Mouse (Mus musculus): ENCODE measurements around the gene Prkca. TPM values are rescaled to one million over a fixed set of nuclear protein-coding genes. Genes with fewer than 3 reads are reported as not detected.

Gene Prkca
- polyA plus RNA-seq, 1 experiment: 2.2 TPM

DNA sequence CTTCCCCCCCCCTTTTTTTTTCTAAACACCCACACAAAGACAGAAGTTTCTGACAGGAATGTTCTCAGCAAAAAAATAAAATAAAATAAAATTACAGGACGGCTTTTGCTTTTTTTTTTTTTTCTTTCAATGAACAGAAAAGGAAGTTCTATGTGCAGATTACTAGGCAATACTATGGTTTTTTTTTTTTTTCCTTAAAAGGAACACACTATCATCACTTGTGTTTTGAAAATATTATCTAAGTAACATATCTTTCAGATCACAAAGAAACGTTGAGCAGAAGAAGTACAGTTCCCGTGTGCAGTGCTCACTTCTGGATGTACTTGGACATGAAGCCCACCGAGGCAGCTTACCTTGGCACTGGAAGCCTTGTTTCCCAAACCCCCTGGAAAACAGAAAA is 3.4 kb downstream of the Prkca start:
- Histone ChIP-seq H3K27me3 (ENCODE audit: control insufficient read depth, insufficient read depth, low read length) (no peaks in the 10 kb centered on the region), H3K27ac (ENCODE audit: control insufficient read depth, insufficient read depth, low read depth, low read length) (no peak overlapping the region), H3K4me3 (ENCODE audit: control insufficient read depth, low read depth, low read length) (no peak overlapping the region), H3K36me3 (ENCODE audit: control insufficient read depth, insufficient read depth, low read length) (no peaks in the 10 kb centered on the region), H3K4me1 (ENCODE audit: control insufficient read depth, insufficient read depth, low read length) (peaks cover 14% of the 10 kb centered on the region)
- TF ChIP-seq CTCF (IDR thresholded peaks at IDR 0.05; ENCODE audit: control insufficient read depth, insufficient read depth, insufficient replicate concordance, low read depth, low read length): no peak

DNA sequence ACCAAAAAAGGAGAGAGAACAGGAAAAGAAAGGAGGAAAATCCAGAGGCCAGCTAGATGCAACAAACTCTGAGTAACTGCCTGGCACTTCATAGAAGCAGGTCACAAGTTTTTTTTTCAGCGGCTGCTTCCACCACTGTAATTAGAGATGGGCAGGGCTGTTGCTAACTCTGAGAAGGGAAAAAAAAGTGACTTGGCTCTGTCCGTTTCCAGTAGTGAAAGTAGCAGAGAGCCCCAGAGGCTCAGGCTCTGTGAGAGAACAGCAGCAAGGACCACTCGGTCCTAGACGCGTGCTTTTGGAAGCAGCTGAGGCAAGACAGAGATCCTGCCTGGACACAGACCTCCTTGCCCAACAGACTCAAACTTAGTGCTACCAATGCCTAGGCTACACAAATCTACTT is 7.3 kb downstream of the Prkca start:
- no peak overlapping the region for H3K4me3 ChIP-seq (ENCODE audit: control insufficient read depth, low read depth, low read length)
- no peaks in the 10 kb centered on the region for H3K4me1 ChIP-seq (ENCODE audit: control insufficient read depth, insufficient read depth, low read length)
- no peak overlapping the region for H3K27ac ChIP-seq (ENCODE audit: control insufficient read depth, insufficient read depth, low read depth, low read length)
- H3K27me3 ChIP-seq (ENCODE audit: control insufficient read depth, insufficient read depth, low read length): no peaks in the 10 kb centered on the region
- TF ChIP-seq POLR2A (IDR thresholded peaks at IDR 0.05; ENCODE audit: control insufficient read depth, low read depth, low read length) (no peak), CTCF (IDR thresholded peaks at IDR 0.05; ENCODE audit: control insufficient read depth, insufficient read depth, insufficient replicate concordance, low read depth, low read length) (no peak)
- H3K36me3 ChIP-seq (ENCODE audit: control insufficient read depth, insufficient read depth, low read length): no peaks in the 10 kb centered on the region

DNA sequence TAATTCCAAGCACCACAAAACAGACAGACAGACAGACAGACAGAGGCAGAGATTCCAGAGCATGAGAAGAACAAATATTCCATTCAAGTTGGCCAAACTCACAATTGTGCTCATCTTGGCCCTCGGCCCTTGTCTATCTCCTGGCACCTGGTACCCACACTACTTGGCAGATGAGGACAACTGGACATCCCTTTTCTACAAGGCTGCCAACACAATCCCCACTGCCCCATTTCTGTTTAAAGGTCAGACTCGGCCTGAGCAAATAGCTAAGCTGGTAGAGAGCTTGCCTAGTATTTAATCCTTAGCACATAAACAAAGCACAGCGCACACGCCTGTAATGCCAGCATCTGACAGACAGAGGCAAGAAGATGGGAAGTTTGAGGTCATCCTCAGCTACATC is 8.2 kb downstream of the Prkca start:
- Histone ChIP-seq H3K27me3 (ENCODE audit: control insufficient read depth, insufficient read depth, low read length) (no peaks in the 10 kb centered on the region), H3K27ac (ENCODE audit: control insufficient read depth, insufficient read depth, low read depth, low read length) (no peak overlapping the region), H3K4me3 (ENCODE audit: control insufficient read depth, low read depth, low read length) (no peak overlapping the region), H3K36me3 (ENCODE audit: control insufficient read depth, insufficient read depth, low read length) (no peaks in the 10 kb centered on the region), H3K4me1 (ENCODE audit: control insufficient read depth, insufficient read depth, low read length) (no peaks in the 10 kb centered on the region)
- TF ChIP-seq POLR2A (IDR thresholded peaks at IDR 0.05; ENCODE audit: control insufficient read depth, low read depth, low read length): no peak
- TF ChIP-seq CTCF (IDR thresholded peaks at IDR 0.05; ENCODE audit: control insufficient read depth, insufficient read depth, insufficient replicate concordance, low read depth, low read length): no peak

DNA sequence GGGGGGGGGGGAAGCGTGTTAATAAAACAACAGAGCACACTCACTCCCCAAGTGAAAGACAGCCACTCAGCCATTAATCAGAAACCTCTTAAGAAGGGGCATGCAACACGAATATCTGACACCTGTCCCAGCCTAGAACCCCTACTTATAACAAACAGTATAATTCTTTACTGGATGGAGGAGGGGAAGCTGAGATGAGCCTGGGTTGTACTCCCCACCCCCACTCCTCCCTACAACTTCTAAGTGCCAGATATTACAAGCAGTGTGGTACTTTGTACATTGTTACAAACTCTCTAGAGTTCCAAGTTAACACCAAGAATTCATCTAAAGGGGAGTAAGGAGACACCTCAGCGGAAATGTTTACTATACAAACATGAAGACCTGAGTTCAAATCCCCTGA is 9.1 kb downstream of the Prkca start:
- Histone ChIP-seq H3K36me3 (ENCODE audit: control insufficient read depth, insufficient read depth, low read length) (no peaks in the 10 kb centered on the region), H3K4me1 (ENCODE audit: control insufficient read depth, insufficient read depth, low read length) (no peaks in the 10 kb centered on the region), H3K4me3 (ENCODE audit: control insufficient read depth, low read depth, low read length) (no peak overlapping the region), H3K27me3 (ENCODE audit: control insufficient read depth, insufficient read depth, low read length) (no peaks in the 10 kb centered on the region), H3K27ac (ENCODE audit: control insufficient read depth, insufficient read depth, low read depth, low read length) (no peak overlapping the region)
- no peak for TF ChIP-seq CTCF (IDR thresholded peaks at IDR 0.05; ENCODE audit: control insufficient read depth, insufficient read depth, insufficient replicate concordance, low read depth, low read length)
- no peak for TF ChIP-seq POLR2A (IDR thresholded peaks at IDR 0.05; ENCODE audit: control insufficient read depth, low read depth, low read length)

DNA sequence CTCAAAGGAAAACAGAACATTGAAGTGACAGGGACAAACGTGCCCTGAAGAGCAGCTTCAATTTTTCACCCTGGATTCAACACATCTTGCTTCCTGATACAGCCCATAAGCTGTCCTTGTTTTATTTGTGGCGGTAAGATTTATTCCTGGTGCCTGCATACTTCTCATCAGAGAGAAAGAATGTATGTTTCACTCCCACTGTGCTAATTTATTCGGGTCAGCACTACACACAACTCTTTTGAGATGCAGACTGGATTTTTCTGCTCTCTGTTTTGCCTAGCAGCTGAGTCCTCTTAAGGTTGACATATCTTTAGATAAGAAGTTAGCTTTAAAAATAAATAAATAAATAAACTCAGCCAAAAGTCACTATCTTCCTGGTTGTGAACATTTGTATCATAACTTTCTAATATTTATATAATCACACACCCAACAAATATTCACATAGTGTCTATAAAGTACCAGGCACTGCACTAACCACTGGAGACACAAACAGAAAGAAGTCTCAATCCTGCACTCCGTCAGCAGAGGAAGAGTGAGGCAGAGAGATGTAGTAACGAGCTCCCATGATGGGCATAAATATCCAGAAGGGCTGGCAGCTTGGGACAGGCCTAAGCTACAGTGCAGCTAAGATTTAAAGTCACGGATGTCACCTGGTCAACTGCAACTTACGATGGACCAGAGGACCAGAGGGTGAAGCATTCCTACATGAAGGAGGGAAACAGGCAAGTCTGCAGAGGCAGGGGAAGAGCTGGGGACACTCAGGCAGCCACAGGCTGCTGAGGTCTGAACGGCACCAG is 9.9 kb downstream of the Prkca start:
- TF ChIP-seq CTCF (IDR thresholded peaks at IDR 0.05; ENCODE audit: control insufficient read depth, insufficient read depth, insufficient replicate concordance, low read depth, low read length) (no peak), POLR2A (IDR thresholded peaks at IDR 0.05; ENCODE audit: control insufficient read depth, low read depth, low read length) (no peak)
- Histone ChIP-seq H3K27me3 (ENCODE audit: control insufficient read depth, insufficient read depth, low read length) (no peaks in the 10 kb centered on the region), H3K27ac (ENCODE audit: control insufficient read depth, insufficient read depth, low read depth, low read length) (no peak overlapping the region), H3K4me1 (ENCODE audit: control insufficient read depth, insufficient read depth, low read length) (no peaks in the 10 kb centered on the region), H3K4me3 (ENCODE audit: control insufficient read depth, low read depth, low read length) (no peak overlapping the region), H3K36me3 (ENCODE audit: control insufficient read depth, insufficient read depth, low read length) (no peaks in the 10 kb centered on the region)

DNA sequence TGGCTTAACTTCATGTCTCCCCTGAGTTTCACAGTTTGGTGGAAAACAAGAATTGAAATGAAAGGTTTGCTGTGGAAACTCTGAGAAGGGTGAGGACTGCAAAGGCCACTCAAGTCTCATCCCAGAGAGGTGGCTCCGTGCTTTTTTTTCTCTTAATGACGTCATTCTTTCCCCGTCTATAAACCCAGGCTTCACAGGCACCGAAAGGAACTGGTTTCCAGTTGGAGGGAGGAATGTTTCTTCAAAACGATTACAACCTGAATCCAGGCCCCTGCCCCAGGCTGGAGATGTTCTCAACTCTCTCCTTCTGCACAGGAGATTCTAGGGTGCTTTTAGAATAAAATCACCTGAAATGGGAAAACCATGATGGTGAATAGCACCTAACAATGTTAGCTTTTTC is 10.7 kb downstream of the Prkca start:
- TF ChIP-seq POLR2A (IDR thresholded peaks at IDR 0.05; ENCODE audit: control insufficient read depth, low read depth, low read length) (no peak), CTCF (IDR thresholded peaks at IDR 0.05; ENCODE audit: control insufficient read depth, insufficient read depth, insufficient replicate concordance, low read depth, low read length) (no peak)
- Histone ChIP-seq H3K4me1 (ENCODE audit: control insufficient read depth, insufficient read depth, low read length) (no peaks in the 10 kb centered on the region), H3K27ac (ENCODE audit: control insufficient read depth, insufficient read depth, low read depth, low read length) (no peak overlapping the region), H3K4me3 (ENCODE audit: control insufficient read depth, low read depth, low read length) (no peak overlapping the region), H3K36me3 (ENCODE audit: control insufficient read depth, insufficient read depth, low read length) (no peaks in the 10 kb centered on the region), H3K27me3 (ENCODE audit: control insufficient read depth, insufficient read depth, low read length) (no peaks in the 10 kb centered on the region)

DNA sequence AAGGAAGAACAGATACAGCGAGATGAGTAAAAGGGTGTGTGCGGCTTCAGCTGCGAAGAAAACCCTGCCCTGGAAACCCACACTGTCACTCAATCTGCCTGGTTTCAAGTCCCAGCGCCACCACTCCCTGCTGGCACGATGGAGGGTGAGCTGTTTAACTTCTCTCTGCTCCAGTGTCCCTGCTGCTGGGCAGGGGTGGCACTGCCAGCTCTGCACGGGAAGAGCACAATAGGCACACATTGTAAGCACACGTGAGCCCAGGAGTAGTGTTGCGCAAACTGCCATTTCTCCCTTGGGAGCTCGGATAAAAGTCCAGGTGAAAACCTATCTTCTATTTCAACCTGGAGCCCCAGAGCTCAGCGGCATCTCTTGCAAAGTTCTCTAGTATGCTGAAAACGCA is 12.9 kb downstream of the Prkca start:
- no peak for TF ChIP-seq POLR2A (IDR thresholded peaks at IDR 0.05; ENCODE audit: control insufficient read depth, low read depth, low read length)
- TF ChIP-seq CTCF (IDR thresholded peaks at IDR 0.05; ENCODE audit: control insufficient read depth, insufficient read depth, insufficient replicate concordance, low read depth, low read length): no peak
- H3K27me3 ChIP-seq (ENCODE audit: control insufficient read depth, insufficient read depth, low read length): no peaks in the 10 kb centered on the region
- no peaks in the 10 kb centered on the region for H3K4me1 ChIP-seq (ENCODE audit: control insufficient read depth, insufficient read depth, low read length)
- H3K4me3 ChIP-seq (ENCODE audit: control insufficient read depth, low read depth, low read length): no peak overlapping the region
- H3K36me3 ChIP-seq (ENCODE audit: control insufficient read depth, insufficient read depth, low read length): no peaks in the 10 kb centered on the region
- H3K27ac ChIP-seq (ENCODE audit: control insufficient read depth, insufficient read depth, low read depth, low read length): no peak overlapping the region
